Mouse (Mus musculus): ENCODE results near the gene Commd1. TPM values are rescaled to one million over a fixed set of nuclear protein-coding genes. Genes with fewer than 3 reads are reported as not detected.

Commd1 gene
- polyA plus RNA-seq, 1 experiment from 2014 or later, result 237 TPM

GRCm38 (mm10) chr11:22848649-22849195 lies 133.5 kb downstream of the Commd1 start:
- ATAC-seq, result no peak
- H3K9ac ChIP-seq (ENCODE audit: low read depth, low read length), result no peak overlapping the region
- no peak overlapping the region for H3K27ac ChIP-seq (ENCODE audit: low read depth, low read length)
- WGBS, result 88% methylated on average over 5 of the region's 5 CpGs
- no peaks in the 10 kb centered on the region for H3K9me3 ChIP-seq (ENCODE audit: control insufficient read depth, low read length)
- H3K27me3 ChIP-seq (replicated peaks; ENCODE audit: control insufficient read depth, insufficient read depth, low read length), result no peaks in the 10 kb centered on the region
- H3K4me2 ChIP-seq (ENCODE audit: low read length), result no peak overlapping the region
- H3K4me3 ChIP-seq (ENCODE audit: low read length), result no peak overlapping the region
- peaks cover 3% of the 10 kb centered on the region; the same call in 1 of the 2 replicates for H3K4me1 ChIP-seq (ENCODE audit: control insufficient read depth, insufficient read depth, low read depth, low read length)
- no peaks in the 10 kb centered on the region for H3K36me3 ChIP-seq (ENCODE audit: control insufficient read depth, insufficient read depth, low read length)

GRCm38 (mm10) chr11:22847732-22848648 lies 134.2 kb downstream of the Commd1 start:
- peaks cover 3% of the 10 kb centered on the region; the same call in 1 of the 2 replicates for H3K4me1 ChIP-seq (ENCODE audit: control insufficient read depth, insufficient read depth, low read depth, low read length)
- no peak overlapping the region for H3K27ac ChIP-seq (ENCODE audit: low read depth, low read length)
- H3K9me3 ChIP-seq (ENCODE audit: control insufficient read depth, low read length), result no peaks in the 10 kb centered on the region
- no peak overlapping the region for H3K9ac ChIP-seq (ENCODE audit: low read depth, low read length)
- no peaks in the 10 kb centered on the region for H3K27me3 ChIP-seq (replicated peaks; ENCODE audit: control insufficient read depth, insufficient read depth, low read length)
- ATAC-seq, result no peak
- 64% methylated on average over 8 of the region's 8 CpGs for WGBS
- H3K4me3 ChIP-seq (ENCODE audit: low read length), result no peak overlapping the region
- H3K36me3 ChIP-seq (ENCODE audit: control insufficient read depth, insufficient read depth, low read length), result no peaks in the 10 kb centered on the region
- H3K4me2 ChIP-seq (ENCODE audit: low read length), result no peak overlapping the region

GRCm38 (mm10) chr11:22846960-22847731 lies 135.0 kb downstream of the Commd1 start:
- peaks cover 3% of the 10 kb centered on the region; the same call in 1 of the 2 replicates for H3K4me1 ChIP-seq (ENCODE audit: control insufficient read depth, insufficient read depth, low read depth, low read length)
- no peak overlapping the region for H3K27ac ChIP-seq (ENCODE audit: low read depth, low read length)
- no peaks in the 10 kb centered on the region for H3K27me3 ChIP-seq (replicated peaks; ENCODE audit: control insufficient read depth, insufficient read depth, low read length)
- WGBS, result 77% methylated on average over 8 of the region's 8 CpGs
- no peak overlapping the region for H3K4me3 ChIP-seq (ENCODE audit: low read length)
- no peak overlapping the region for H3K9ac ChIP-seq (ENCODE audit: low read depth, low read length)
- no peaks in the 10 kb centered on the region for H3K36me3 ChIP-seq (ENCODE audit: control insufficient read depth, insufficient read depth, low read length)
- no peak overlapping the region for H3K4me2 ChIP-seq (ENCODE audit: low read length)
- ATAC-seq, result no peak
- H3K9me3 ChIP-seq (ENCODE audit: control insufficient read depth, low read length), result no peaks in the 10 kb centered on the region

Other genes starting within 250 kb of the Commd1 start
- gene B3gnt2, start 121.4 kb downstream of the Commd1 start, polyA plus RNA-seq (2015; fragmentation: Nextera tagmentation; extraction: Ambion mirVana), result 2.1 and 2.7 TPM in 2 replicates
- gene Zrsr1, start 10.4 kb downstream of the Commd1 start, polyA plus RNA-seq (2015; fragmentation: Nextera tagmentation; extraction: Ambion mirVana), result 7.8 and 9.7 TPM in 2 replicates
- gene Gm28048, start 292 bp downstream of the Commd1 start, polyA plus RNA-seq (2015; fragmentation: Nextera tagmentation; extraction: Ambion mirVana), result 5.4 TPM in 2 replicates
- gene Cct4, start 8.1 kb upstream of the Commd1 start, polyA plus RNA-seq (2015; fragmentation: Nextera tagmentation; extraction: Ambion mirVana), result 263 and 273 TPM in 2 replicates
- gene Fam161a, start 25.1 kb upstream of the Commd1 start, polyA plus RNA-seq (2015; fragmentation: Nextera tagmentation; extraction: Ambion mirVana), result 4.6 and 5.7 TPM in 2 replicates